Mouse (Mus musculus) myocyte (in vitro differentiated cells): ENCODE results near the gene Unc5b. TPM values are rescaled to one million over a fixed set of nuclear protein-coding genes. Genes with fewer than 3 reads are reported as not detected.

Experiments used
- H3K27me3 ChIP-seq: one replicate; pipeline ENCODE4 v1.6.1; 2011; ENCODE audit not compliant: control insufficient read depth, insufficient read depth, insufficient read length
- H3K36me3 ChIP-seq: one replicate; pipeline ENCODE4 v1.6.1; 2011; ENCODE audit not compliant: control insufficient read depth, insufficient read depth
- H3K4me2 ChIP-seq: one replicate; pipeline ENCODE4 v1.6.1; 2011; ENCODE audit warnings: low read depth, control low read depth
- H3K4me3 ChIP-seq: one replicate; pipeline ENCODE4 v1.5.1; 2011; ENCODE audit warnings: mild to moderate bottlenecking, control low read depth, moderate library complexity
- H3K79me2 ChIP-seq: one replicate; pipeline ENCODE4 v1.6.1; 2011; ENCODE audit not compliant: control insufficient read depth, insufficient read depth
- H3ac ChIP-seq: one replicate; pipeline ENCODE4 v1.6.1; 2011; ENCODE audit not compliant: control insufficient read depth, insufficient read length
- CEBPB ChIP-seq: IDR thresholded peaks from 2 replicates; pipeline ENCODE4 v1.6.1; 2011; ENCODE audit warnings: mild to moderate bottlenecking, moderate library complexity; ENCODE audit not compliant: poor library complexity, insufficient read depth, severe bottlenecking
- E2F4 ChIP-seq: IDR thresholded peaks from one replicate; pipeline ENCODE4 v1.6.1; 2011; ENCODE audit warnings: mild to moderate bottlenecking, control low read depth, moderate library complexity; ENCODE audit not compliant: insufficient read depth
- MAX ChIP-seq: IDR thresholded peaks from one replicate; pipeline ENCODE4 v1.6.1; 2011; ENCODE audit warnings: low read depth, mild to moderate bottlenecking, control low read depth
- MYOD1 ChIP-seq, 3 experiments: IDR thresholded peaks; one replicate each; pipeline ENCODE4 v1.6.1; 2011; ENCODE audit warnings: control low read depth in 2 of 3, low read depth in 2 of 3, mild to moderate bottlenecking in 2 of 3, moderate library complexity in 1 of 3; ENCODE audit not compliant: insufficient read length in 2 of 3, control insufficient read depth in 1 of 3
- MYOG ChIP-seq, 3 experiments: IDR thresholded peaks; one replicate each; pipeline ENCODE4 v1.6.1; 2011; ENCODE audit warnings: control low read depth in 2 of 3, low read depth in 2 of 3, mild to moderate bottlenecking in 2 of 3; ENCODE audit not compliant: insufficient read length in 2 of 3, control insufficient read depth in 1 of 3, insufficient read depth in 1 of 3
- POLR2A ChIP-seq: IDR thresholded peaks from one replicate; pipeline ENCODE4 v1.6.1; 2011; ENCODE audit warnings: low read depth, mild to moderate bottlenecking, control low read depth, moderate library complexity; ENCODE audit not compliant: insufficient read length
- POLR2AphosphoS2 ChIP-seq: IDR thresholded peaks from one replicate; pipeline ENCODE4 v1.6.1; 2011; ENCODE audit warnings: low read depth, control low read depth; ENCODE audit not compliant: insufficient read length
- REST ChIP-seq: IDR thresholded peaks from one replicate; pipeline ENCODE4 v1.6.1; 2011; ENCODE audit warnings: mild to moderate bottlenecking, control low read depth, moderate library complexity; ENCODE audit not compliant: insufficient read depth, insufficient read length
- SRF ChIP-seq: IDR thresholded peaks from one replicate; pipeline ENCODE4 v1.6.1; 2011; ENCODE audit warnings: low read depth; ENCODE audit not compliant: control insufficient read depth, insufficient read length
- TCF12 ChIP-seq: IDR thresholded peaks from one replicate; pipeline ENCODE4 v1.6.1; 2011; ENCODE audit warnings: mild to moderate bottlenecking, control low read depth; ENCODE audit not compliant: poor library complexity, insufficient read depth, severe bottlenecking
- TCF3 ChIP-seq: IDR thresholded peaks from one replicate; pipeline ENCODE4 v1.6.1; 2011; ENCODE audit warnings: low read depth, control low read depth; ENCODE audit not compliant: insufficient read length
- USF1 ChIP-seq: IDR thresholded peaks from one replicate; pipeline ENCODE4 v1.6.1; 2011; ENCODE audit warnings: low read depth, mild to moderate bottlenecking, control low read depth, moderate library complexity
- polyA plus RNA-seq: library from polyadenylated mRNA; unstranded; fragments of >200 nt; fragmentation: generic; extraction: Trizol; gene quantifications from one replicate; pipeline ENCODE4 v1.2.1, GENCODE M21; 2012; ENCODE audit warnings: missing spikeins

Gene Unc5b
- polyA plus RNA-seq, 1 experiment: 91.9 TPM

DNA sequence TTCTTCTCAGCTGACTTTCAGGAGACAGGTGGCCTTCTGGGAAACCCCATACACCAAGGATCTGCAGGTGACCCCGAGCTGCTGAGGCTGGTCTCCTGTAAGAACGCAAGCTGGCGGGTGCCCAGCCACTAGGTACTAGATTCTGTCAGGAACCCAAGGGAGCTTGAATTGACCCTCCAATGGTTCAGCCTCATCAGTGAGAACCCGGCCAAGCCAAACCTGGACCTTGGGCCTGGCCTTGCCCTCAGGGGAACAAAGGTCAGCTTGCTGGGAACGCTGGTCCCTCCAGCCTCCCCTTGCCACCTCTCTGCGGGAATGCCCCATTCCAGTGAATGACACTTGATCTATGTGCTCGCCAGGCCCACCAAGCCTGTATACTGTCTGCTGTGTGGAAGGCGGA, 97.9 kb downstream of the Unc5b start:
- no peaks in the 10 kb centered on the region for H3K79me2 ChIP-seq
- TF ChIP-seq MYOG (IDR thresholded peaks at IDR 0.05; ENCODE audit: control insufficient read depth in 1 of 3, insufficient read depth in 1 of 3, insufficient read length in 2 of 3, low read depth in 2 of 3) (no peak), MAX (no peak), REST (no peak), TCF12 (no peak), MYOD1 (IDR thresholded peaks at IDR 0.05; ENCODE audit: control insufficient read depth in 1 of 3, insufficient read length in 2 of 3, low read depth in 2 of 3) (no peak), POLR2AphosphoS2 (no peak), SRF (no peak), USF1 (no peak)
- no peak overlapping the region for H3K4me3 ChIP-seq
- H3K4me2 ChIP-seq: no peak overlapping the region
- no peak overlapping the region for H3ac ChIP-seq
- no peaks in the 10 kb centered on the region for H3K27me3 ChIP-seq
- no peaks in the 10 kb centered on the region for H3K36me3 ChIP-seq

DNA sequence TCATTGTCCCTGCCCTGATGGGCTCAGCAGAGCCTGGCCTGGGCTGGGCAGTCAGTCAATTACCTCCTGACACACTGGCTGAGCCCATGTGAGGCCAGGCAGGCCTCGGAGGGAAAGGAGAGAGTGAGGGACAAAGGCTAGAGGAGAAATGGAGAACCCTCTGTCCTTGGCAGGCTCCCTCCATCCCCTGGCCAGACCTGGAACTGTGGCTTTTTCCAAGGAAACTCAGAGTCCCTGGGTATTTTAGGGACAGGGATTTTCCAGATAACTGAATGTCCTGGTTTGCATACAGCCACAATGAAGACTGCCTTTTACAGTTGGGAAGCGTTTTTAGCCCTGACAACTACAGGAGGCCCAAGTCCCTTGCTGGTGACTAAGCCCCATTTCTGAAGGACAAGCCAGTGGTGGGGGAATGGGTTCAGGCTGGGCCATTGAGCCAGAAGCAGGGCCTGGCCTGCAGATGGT, 99.0 kb downstream of the Unc5b start:
- no peaks in the 10 kb centered on the region for H3K36me3 ChIP-seq
- H3K4me3 ChIP-seq: no peak overlapping the region
- no peak overlapping the region for H3K4me2 ChIP-seq
- H3K79me2 ChIP-seq: no peaks in the 10 kb centered on the region
- no peak overlapping the region for H3ac ChIP-seq
- no peaks in the 10 kb centered on the region for H3K27me3 ChIP-seq
- TF ChIP-seq TCF12: no peak
- no peak for TF ChIP-seq POLR2AphosphoS2
- TF ChIP-seq POLR2A: no peak
- TF ChIP-seq MYOG (IDR thresholded peaks at IDR 0.05; ENCODE audit: control insufficient read depth in 1 of 3, insufficient read depth in 1 of 3, insufficient read length in 2 of 3, low read depth in 2 of 3): no peak
- TF ChIP-seq TCF3: no peak
- no peak for TF ChIP-seq REST
- TF ChIP-seq MYOD1 (IDR thresholded peaks at IDR 0.05; ENCODE audit: control insufficient read depth in 1 of 3, insufficient read length in 2 of 3, low read depth in 2 of 3): no peak
- TF ChIP-seq SRF: no peak
- no peak for TF ChIP-seq USF1
- TF ChIP-seq MAX: no peak
- no peak for TF ChIP-seq E2F4
- no peak for TF ChIP-seq CEBPB

DNA sequence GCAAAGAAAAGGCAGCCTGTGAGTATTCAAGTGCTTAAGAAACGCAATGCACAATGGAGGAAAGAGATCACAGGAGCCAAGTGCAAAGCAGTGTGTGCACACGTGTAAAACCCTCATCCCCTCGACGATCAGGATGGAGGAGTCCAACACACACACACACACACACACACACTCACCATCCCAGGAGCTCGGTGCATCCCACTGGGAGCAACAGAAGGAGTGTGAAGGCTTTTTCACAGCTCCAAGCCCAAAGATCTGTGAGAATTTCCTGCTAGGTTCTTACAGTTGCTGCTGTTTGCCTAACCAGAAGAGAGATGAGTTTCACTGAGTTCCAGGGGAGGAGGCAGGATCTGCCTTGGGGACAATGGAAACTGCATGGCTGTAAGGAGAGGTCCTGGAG, 99.6 kb downstream of the Unc5b start:
- no peaks in the 10 kb centered on the region for H3K36me3 ChIP-seq
- H3K4me2 ChIP-seq: no peak overlapping the region
- no peaks in the 10 kb centered on the region for H3K27me3 ChIP-seq
- no peak overlapping the region for H3K4me3 ChIP-seq
- TF ChIP-seq TCF12: no peak
- no peak for TF ChIP-seq MAX
- no peak for TF ChIP-seq MYOG (IDR thresholded peaks at IDR 0.05; ENCODE audit: control insufficient read depth in 1 of 3, insufficient read depth in 1 of 3, insufficient read length in 2 of 3, low read depth in 2 of 3)
- no peak for TF ChIP-seq USF1
- TF ChIP-seq CEBPB: no peak
- no peak for TF ChIP-seq REST
- TF ChIP-seq MYOD1 (IDR thresholded peaks at IDR 0.05; ENCODE audit: control insufficient read depth in 1 of 3, insufficient read length in 2 of 3, low read depth in 2 of 3): no peak
- TF ChIP-seq E2F4: no peak
- no peak for TF ChIP-seq POLR2A
- no peak for TF ChIP-seq POLR2AphosphoS2
- H3K79me2 ChIP-seq: no peaks in the 10 kb centered on the region
- no peak overlapping the region for H3ac ChIP-seq

DNA sequence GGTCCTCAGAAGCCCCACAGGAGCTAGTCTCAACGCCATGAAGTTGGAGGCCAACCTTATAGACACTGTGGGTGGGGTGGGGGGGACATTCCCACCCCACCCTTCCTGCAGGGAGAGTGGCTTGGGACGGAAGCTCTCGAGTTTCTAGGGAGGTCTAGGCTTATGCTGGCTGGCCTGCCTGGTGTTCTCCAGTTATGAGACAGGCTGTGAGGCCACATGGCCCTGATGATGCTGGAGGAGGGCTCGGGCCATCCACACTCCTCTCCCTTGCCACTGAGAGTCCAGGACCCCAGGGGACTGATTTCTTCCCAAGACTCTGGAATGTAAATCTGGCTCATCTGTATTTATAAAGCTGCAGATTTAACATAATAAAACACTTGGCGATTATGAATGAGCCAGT, 104.1 kb downstream of the Unc5b start:
- TF ChIP-seq POLR2AphosphoS2 (no peak), E2F4 (no peak), REST (no peak), MYOG (IDR thresholded peaks at IDR 0.05; ENCODE audit: control insufficient read depth in 1 of 3, insufficient read depth in 1 of 3, insufficient read length in 2 of 3, low read depth in 2 of 3) (no peak), USF1 (no peak), TCF12 (no peak), MAX (no peak), TCF3 (no peak), MYOD1 (IDR thresholded peaks at IDR 0.05; ENCODE audit: control insufficient read depth in 1 of 3, insufficient read length in 2 of 3, low read depth in 2 of 3) (no peak), POLR2A (no peak), CEBPB (no peak), SRF (no peak)
- H3K4me3 ChIP-seq: no peak overlapping the region
- no peak overlapping the region for H3K4me2 ChIP-seq
- H3K79me2 ChIP-seq: no peaks in the 10 kb centered on the region
- H3K36me3 ChIP-seq: no peaks in the 10 kb centered on the region
- H3ac ChIP-seq: no peak overlapping the region
- H3K27me3 ChIP-seq: no peaks in the 10 kb centered on the region

DNA sequence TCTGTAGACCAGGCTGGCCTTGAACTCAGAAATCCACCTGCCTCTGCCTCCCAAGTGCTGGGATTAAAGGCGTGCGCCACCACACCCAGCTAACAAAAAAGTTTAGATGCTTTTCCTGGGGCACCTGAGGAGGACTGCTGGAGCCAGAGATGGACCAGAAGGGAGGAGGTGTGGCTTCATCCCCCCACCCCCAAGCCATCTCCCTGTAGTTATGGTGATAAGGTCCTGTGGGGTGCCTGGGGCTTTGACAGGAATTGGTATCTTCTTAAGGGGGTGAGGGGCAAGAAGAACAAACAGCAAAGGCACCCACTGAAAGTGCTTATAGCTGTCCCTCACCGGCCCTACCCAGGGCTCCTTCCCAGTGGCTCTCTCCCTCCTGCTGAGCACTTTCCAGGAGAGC, 104.5 kb downstream of the Unc5b start:
- H3K27me3 ChIP-seq: no peaks in the 10 kb centered on the region
- H3K4me3 ChIP-seq: no peak overlapping the region
- no peaks in the 10 kb centered on the region for H3K36me3 ChIP-seq
- no peaks in the 10 kb centered on the region for H3K79me2 ChIP-seq
- TF ChIP-seq MYOG (IDR thresholded peaks at IDR 0.05; ENCODE audit: control insufficient read depth in 1 of 3, insufficient read depth in 1 of 3, insufficient read length in 2 of 3, low read depth in 2 of 3) (no peak), MYOD1 (IDR thresholded peaks at IDR 0.05; ENCODE audit: control insufficient read depth in 1 of 3, insufficient read length in 2 of 3, low read depth in 2 of 3) (no peak), REST (no peak), POLR2A (no peak), CEBPB (no peak), USF1 (no peak), MAX (no peak), TCF3 (no peak), TCF12 (no peak), POLR2AphosphoS2 (no peak), E2F4 (no peak), SRF (no peak)
- H3ac ChIP-seq: no peak overlapping the region
- no peak overlapping the region for H3K4me2 ChIP-seq
